Mouse (Mus musculus): ENCODE results near the gene Ankrd33b. TPM values are rescaled to one million over a fixed set of nuclear protein-coding genes. Genes with fewer than 3 reads are reported as not detected.

Gene Ankrd33b
- total and polyA plus RNA-seq, 2 experiments from 2014 or later: 1.6 TPM

DNA sequence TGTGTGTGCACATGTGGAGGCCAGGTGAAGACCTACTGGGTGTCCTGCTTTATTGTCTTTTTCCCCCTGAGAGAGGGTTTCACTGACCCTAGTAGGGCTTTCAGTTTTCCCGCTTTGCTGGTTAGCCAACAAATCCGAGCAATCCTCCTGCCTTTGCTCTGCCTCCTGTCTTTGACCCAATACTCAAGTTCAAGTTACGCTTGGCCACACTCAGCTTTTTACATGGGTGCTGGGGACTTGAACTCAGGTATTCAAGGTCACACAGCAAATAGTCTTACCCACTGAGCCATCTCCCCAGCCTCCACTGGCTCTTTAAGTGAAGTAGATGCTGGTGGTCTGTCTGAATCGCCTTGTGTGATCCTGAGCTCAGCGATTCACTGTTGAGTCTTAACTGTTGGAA is 39.4 kb upstream of the Ankrd33b start:
- no peak for ATAC-seq
- 84% methylated on average over 5 of the region's 5 CpGs for WGBS

DNA sequence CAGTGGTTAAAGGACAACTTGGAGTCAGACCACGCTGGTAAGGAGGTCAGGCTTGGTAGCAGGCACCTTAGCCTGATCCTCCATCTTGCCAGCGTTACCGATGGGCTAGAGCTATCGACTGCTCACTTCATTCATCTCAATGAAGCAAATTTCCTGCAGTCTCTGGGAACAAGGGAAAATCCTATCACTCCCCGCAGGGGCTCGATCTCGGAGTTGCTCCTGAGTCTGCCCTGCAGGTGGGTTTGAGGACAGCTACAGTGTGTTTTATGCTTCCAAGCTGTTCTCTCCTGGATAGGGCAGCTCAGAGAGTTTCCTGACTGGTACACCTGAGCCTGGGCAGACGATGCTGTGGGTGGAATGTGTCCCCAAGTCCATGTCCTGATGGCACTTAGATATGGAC is 36.8 kb upstream of the Ankrd33b start:
- Histone ChIP-seq H3K36me3 (ENCODE audit: insufficient read depth, low read length) (no peaks in the 10 kb centered on the region), H3K4me2 (ENCODE audit: low read depth, low read length) (no peak overlapping the region), H3K4me1 (ENCODE audit: insufficient read depth, low read length) (no peaks in the 10 kb centered on the region), H3K27ac (no peak overlapping the region), H3K9ac (replicated peaks; ENCODE audit: low read length) (no peak overlapping the region), H3K9me3 (ENCODE audit: low read length) (no peaks in the 10 kb centered on the region), H3K27me3 (ENCODE audit: insufficient read depth, low read length) (no peaks in the 10 kb centered on the region), H3K4me3 (ENCODE audit: low read length) (no peak overlapping the region)
- 92% methylated on average over 8 of the region's 8 CpGs for WGBS
- no peak for TF ChIP-seq CTCF (IDR thresholded peaks at IDR 0.05; ENCODE audit: low read depth)
- DNase-seq (ENCODE audit: low spot score): no peak
- no peak for ATAC-seq

More for the DNA sequence above, 39.4 kb upstream of the Ankrd33b start:
- Histone ChIP-seq H3K4me2 (ENCODE audit: low read depth, low read length) (no peak overlapping the region), H3K27ac (no peak overlapping the region), H3K9me3 (ENCODE audit: low read length) (no peaks in the 10 kb centered on the region), H3K4me3 (ENCODE audit: low read length) (no peak overlapping the region), H3K36me3 (ENCODE audit: insufficient read depth, low read length) (no peaks in the 10 kb centered on the region), H3K4me1 (ENCODE audit: insufficient read depth, low read length) (no peaks in the 10 kb centered on the region), H3K27me3 (ENCODE audit: insufficient read depth, low read length) (no peaks in the 10 kb centered on the region), H3K9ac (replicated peaks; ENCODE audit: low read length) (no peak overlapping the region)
- no peak for DNase-seq (ENCODE audit: low spot score)
- no peak for TF ChIP-seq CTCF (IDR thresholded peaks at IDR 0.05; ENCODE audit: low read depth)

DNA sequence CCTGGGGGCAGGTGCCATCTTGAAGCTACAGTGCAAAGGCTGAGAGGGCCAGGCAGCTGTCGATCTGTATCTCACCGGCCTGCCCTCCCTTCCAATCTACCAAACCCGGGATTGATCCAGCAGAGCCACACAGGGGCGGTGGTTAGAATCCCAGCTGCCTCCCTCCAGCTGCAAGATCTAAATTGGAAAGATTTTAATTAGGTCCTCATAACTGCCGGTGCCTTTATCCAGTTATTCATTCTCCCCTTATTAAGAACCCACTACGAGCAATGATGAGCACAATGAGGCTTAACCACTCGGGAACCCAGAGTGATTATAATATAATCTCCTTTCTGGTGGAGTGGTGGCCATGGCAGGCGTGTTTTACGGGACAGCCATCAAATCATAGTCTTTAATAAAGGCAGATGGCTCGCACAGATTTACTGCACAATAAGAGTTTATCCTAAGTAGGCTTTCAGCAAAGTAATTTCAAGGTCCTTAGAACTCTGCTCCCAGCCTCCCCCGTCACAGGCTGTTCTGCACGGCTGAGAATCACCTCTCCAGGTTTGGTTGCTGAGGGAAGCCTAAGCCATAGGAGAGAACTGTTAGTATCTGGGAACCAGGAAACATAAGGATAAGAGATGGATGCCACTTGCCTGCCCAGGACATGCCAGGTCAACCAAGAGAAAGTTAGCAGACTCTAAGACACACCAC is 34.8 kb upstream of the Ankrd33b start:
- H3K27ac ChIP-seq: no peak overlapping the region
- H3K9ac ChIP-seq (replicated peaks; ENCODE audit: low read length): no peak overlapping the region
- WGBS: 55% methylated on average over 12 of the region's 12 CpGs
- no peaks in the 10 kb centered on the region for H3K4me1 ChIP-seq (ENCODE audit: insufficient read depth, low read length)
- peak; percentile 44 for ATAC-seq
- no peak for TF ChIP-seq CTCF (IDR thresholded peaks at IDR 0.05; ENCODE audit: low read depth)
- H3K4me3 ChIP-seq (ENCODE audit: low read length): no peak overlapping the region
- H3K36me3 ChIP-seq (ENCODE audit: insufficient read depth, low read length): no peaks in the 10 kb centered on the region
- H3K27me3 ChIP-seq (ENCODE audit: insufficient read depth, low read length): no peaks in the 10 kb centered on the region
- H3K4me2 ChIP-seq (ENCODE audit: low read depth, low read length): no peak overlapping the region
- no peaks in the 10 kb centered on the region for H3K9me3 ChIP-seq (ENCODE audit: low read length)
- peak; percentile 28 for DNase-seq (ENCODE audit: low spot score)

DNA sequence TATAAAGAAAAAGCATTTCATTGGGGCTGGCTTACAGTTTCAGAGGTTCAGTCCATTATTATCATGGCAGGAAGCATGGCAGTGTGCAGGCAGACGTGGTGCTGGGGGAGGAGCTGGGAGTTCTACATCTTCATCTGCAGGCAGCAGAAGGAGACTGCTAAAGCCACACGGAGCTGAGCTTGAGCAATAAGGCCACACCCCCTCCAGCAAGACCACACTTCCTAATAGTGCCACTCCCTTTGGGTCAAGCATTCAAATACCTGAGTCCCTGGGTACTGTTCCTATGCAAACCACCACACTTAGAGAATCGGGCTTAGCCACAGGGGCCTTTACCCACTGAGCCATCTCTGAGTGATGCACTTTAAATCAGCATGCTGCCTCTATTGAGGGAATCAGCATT is 33.4 kb upstream of the Ankrd33b start:
- H3K27me3 ChIP-seq (ENCODE audit: insufficient read depth, low read length): no peaks in the 10 kb centered on the region
- no peak overlapping the region for H3K27ac ChIP-seq
- H3K9ac ChIP-seq (replicated peaks; ENCODE audit: low read length): no peak overlapping the region
- DNase-seq (ENCODE audit: low spot score): no peak
- no peak for ATAC-seq
- no peak for TF ChIP-seq CTCF (IDR thresholded peaks at IDR 0.05; ENCODE audit: low read depth)
- no peaks in the 10 kb centered on the region for H3K36me3 ChIP-seq (ENCODE audit: insufficient read depth, low read length)
- WGBS: 42% methylated on average over 3 of the region's 3 CpGs
- H3K4me3 ChIP-seq (ENCODE audit: low read length): no peak overlapping the region
- no peak overlapping the region for H3K4me2 ChIP-seq (ENCODE audit: low read depth, low read length)
- H3K9me3 ChIP-seq (ENCODE audit: low read length): no peaks in the 10 kb centered on the region
- H3K4me1 ChIP-seq (ENCODE audit: insufficient read depth, low read length): no peaks in the 10 kb centered on the region

DNA sequence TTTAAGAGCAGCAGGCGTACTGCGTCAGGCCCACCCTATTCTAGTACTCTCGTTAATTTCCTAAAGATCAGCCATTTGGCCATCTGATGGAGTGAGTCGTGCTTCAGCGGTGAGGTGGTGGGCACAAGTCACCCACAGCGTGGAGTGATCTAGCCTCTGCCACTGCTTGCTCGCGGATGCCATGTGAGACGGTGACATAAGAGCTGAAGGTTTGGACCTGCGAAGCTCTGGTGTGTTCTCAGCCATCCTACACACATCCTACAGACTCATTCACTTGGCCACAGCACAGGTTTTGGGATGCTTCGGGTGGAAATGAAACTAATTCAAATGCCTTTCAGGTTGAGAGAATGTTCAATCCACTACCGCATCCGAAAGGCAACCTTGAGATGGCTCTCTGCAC is 31.2 kb upstream of the Ankrd33b start:
- Histone ChIP-seq H3K27me3 (ENCODE audit: insufficient read depth, low read length) (no peaks in the 10 kb centered on the region), H3K27ac (no peak overlapping the region), H3K4me3 (ENCODE audit: low read length) (no peak overlapping the region), H3K9ac (replicated peaks; ENCODE audit: low read length) (no peak overlapping the region), H3K36me3 (ENCODE audit: insufficient read depth, low read length) (no peaks in the 10 kb centered on the region), H3K9me3 (ENCODE audit: low read length) (no peaks in the 10 kb centered on the region; the same call in 1 of the 2 replicates), H3K4me1 (ENCODE audit: insufficient read depth, low read length) (no peaks in the 10 kb centered on the region), H3K4me2 (ENCODE audit: low read depth, low read length) (no peak overlapping the region)
- no peak for DNase-seq (ENCODE audit: low spot score)
- ATAC-seq: no peak
- 95% methylated on average over 13 of the region's 13 CpGs for WGBS
- no peak for TF ChIP-seq CTCF (IDR thresholded peaks at IDR 0.05; ENCODE audit: low read depth)

DNA sequence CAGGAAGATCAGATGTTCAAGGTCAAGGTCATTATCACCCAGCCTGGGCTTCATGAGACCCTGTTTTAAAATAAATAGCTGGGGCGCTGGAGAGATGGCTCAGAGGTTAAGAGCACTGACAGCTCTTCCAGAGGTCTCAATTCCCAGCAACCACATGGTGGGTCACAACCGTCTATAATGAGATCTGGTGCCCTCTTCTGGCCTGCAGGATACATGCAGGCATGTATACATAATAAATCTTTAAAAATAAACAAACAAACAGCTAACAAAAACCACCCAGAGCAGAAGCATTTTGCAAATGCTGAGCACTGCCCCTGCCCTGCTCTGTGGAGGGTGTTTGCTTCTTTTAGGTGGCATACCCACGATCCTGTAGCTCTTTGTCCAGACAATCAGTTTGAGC is 29.9 kb upstream of the Ankrd33b start:
- Histone ChIP-seq H3K4me1 (ENCODE audit: insufficient read depth, low read length) (no peaks in the 10 kb centered on the region), H3K27me3 (ENCODE audit: insufficient read depth, low read length) (no peaks in the 10 kb centered on the region), H3K9ac (replicated peaks; ENCODE audit: low read length) (no peak overlapping the region), H3K27ac (no peak overlapping the region), H3K9me3 (ENCODE audit: low read length) (no peaks in the 10 kb centered on the region; the same call in 1 of the 2 replicates), H3K4me3 (ENCODE audit: low read length) (no peak overlapping the region), H3K36me3 (ENCODE audit: insufficient read depth, low read length) (no peaks in the 10 kb centered on the region), H3K4me2 (ENCODE audit: low read depth, low read length) (no peak overlapping the region)
- peak; percentile 17; the same call in 1 of the 2 replicates for TF ChIP-seq CTCF (IDR thresholded peaks at IDR 0.05; ENCODE audit: low read depth)
- DNase-seq (ENCODE audit: low spot score) (no peak), ATAC-seq (no peak)
- 82% methylated on average over 3 of the region's 3 CpGs for WGBS

DNA sequence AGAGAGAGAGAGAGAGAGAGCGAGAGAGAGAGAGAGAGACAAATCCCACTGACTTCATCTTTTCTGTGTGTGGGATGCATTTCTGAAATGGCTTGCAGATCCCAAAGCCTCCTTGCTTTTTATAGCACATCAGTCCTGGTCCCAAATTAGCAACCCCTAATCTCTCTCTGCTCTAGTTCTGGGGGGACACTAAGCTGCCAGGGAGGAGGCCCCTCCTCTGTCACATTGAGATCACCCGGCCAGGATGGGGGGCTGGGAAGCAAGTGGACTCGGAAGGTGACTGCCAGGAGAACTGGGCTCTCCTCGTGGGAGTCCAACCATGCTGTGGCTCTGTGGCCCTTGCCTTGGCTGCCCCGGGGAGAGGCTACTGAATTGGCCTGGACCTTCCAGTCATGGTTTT is 29.2 kb upstream of the Ankrd33b start:
- no peak overlapping the region for H3K9ac ChIP-seq (replicated peaks; ENCODE audit: low read length)
- H3K27me3 ChIP-seq (ENCODE audit: insufficient read depth, low read length): no peaks in the 10 kb centered on the region
- H3K9me3 ChIP-seq (ENCODE audit: low read length): no peaks in the 10 kb centered on the region; the same call in 1 of the 2 replicates
- no peak overlapping the region for H3K27ac ChIP-seq
- DNase-seq (ENCODE audit: low spot score) (no peak), ATAC-seq (no peak)
- no peak overlapping the region for H3K4me2 ChIP-seq (ENCODE audit: low read depth, low read length)
- no peak for TF ChIP-seq CTCF (IDR thresholded peaks at IDR 0.05; ENCODE audit: low read depth)
- no peak overlapping the region for H3K4me3 ChIP-seq (ENCODE audit: low read length)
- H3K4me1 ChIP-seq (ENCODE audit: insufficient read depth, low read length): no peaks in the 10 kb centered on the region
- WGBS: 78% methylated on average over 5 of the region's 5 CpGs
- H3K36me3 ChIP-seq (ENCODE audit: insufficient read depth, low read length): no peaks in the 10 kb centered on the region

All from hindbrain, postnatal 0 days (tissue).